Mouse (Mus musculus) hindbrain, embryonic 16.5 days (tissue): ENCODE results near the gene Dazl. TPM values are rescaled to one million over a fixed set of nuclear protein-coding genes. Genes with fewer than 3 reads are reported as not detected.
"Not testable (repeated sequence)": the region's sequence is repeated elsewhere in the genome, so short reads cannot be mapped to it uniquely, and the experiment has no call there.

Experiments
- ATAC-seq: fragments of 200-750 bp; cut with Nextera tagmentation; 2 replicates; pipeline ENCODE4 v1.8.0; 2017; ENCODE audit warnings: moderate TSS enrichment, moderate library complexity
- H3K27ac ChIP-seq: fragments of 300-500 bp; sonication (generic); 2 replicates; pipeline ENCODE4 v1.5.1; 2014; ENCODE audit warnings: low read depth, mild to moderate bottlenecking, control low read depth, low read length, moderate library complexity
- H3K27me3 ChIP-seq: fragments of 300-500 bp; sonication (generic); replicated peaks from 2 replicates; pipeline ENCODE4 v1.6.1; 2014; ENCODE audit warnings: low read length; ENCODE audit not compliant: control insufficient read depth, insufficient read depth
- H3K36me3 ChIP-seq: fragments of 300-500 bp; sonication (generic); 2 replicates; pipeline ENCODE4 v1.6.1; 2014; ENCODE audit warnings: mild to moderate bottlenecking, low read length, moderate library complexity, mixed read lengths; ENCODE audit not compliant: control insufficient read depth, insufficient read depth
- H3K4me1 ChIP-seq: fragments of 300-500 bp; sonication (generic); 2 replicates; pipeline ENCODE4 v1.6.1; 2014; ENCODE audit warnings: low read depth, low read length; ENCODE audit not compliant: control insufficient read depth, insufficient read depth
- H3K4me2 ChIP-seq: fragments of 300-500 bp; sonication (generic); 2 replicates; pipeline ENCODE4 v1.6.1; 2014; ENCODE audit warnings: mild to moderate bottlenecking, low read length, control low read depth, moderate library complexity
- H3K4me3 ChIP-seq: fragments of 300-500 bp; sonication (generic); 2 replicates; pipeline ENCODE4 v1.5.1; 2014; ENCODE audit warnings: mild to moderate bottlenecking, low read length, control low read depth, moderate library complexity
- H3K9ac ChIP-seq: fragments of 300-500 bp; sonication (generic); 2 replicates; pipeline ENCODE4 v1.6.1; 2014; ENCODE audit warnings: low read depth, mild to moderate bottlenecking, control low read depth, low read length, moderate library complexity
- H3K9me3 ChIP-seq: fragments of 300-500 bp; sonication (generic); 2 replicates; pipeline ENCODE4 v1.6.1; 2014; ENCODE audit warnings: mild to moderate bottlenecking, low read length, moderate library complexity; ENCODE audit not compliant: control insufficient read depth
- WGBS: fragments of 180-500 bp; shearing (Covaris S2); extraction: QIAGEN DNeasy Blood & Tissue Kit; methylation state at CpG from one replicate; pipeline ENCODE4 v1.1.7; 2014; 5-methylcytosine and 5-hydroxymethylcytosine counted together
- polyA plus RNA-seq: library from polyadenylated mRNA; unstranded; fragments of >200 nt; fragmentation: Nextera tagmentation; extraction: Ambion mirVana; gene quantifications from 2 replicates; pipeline ENCODE4 v1.2.1, GENCODE M21; 2015

Dazl gene
- polyA plus RNA-seq, 1 experiment from 2014 or later = 0.50 TPM

- 75% methylated on average over 7 of the region's 7 CpGs for WGBS
- no peak for ATAC-seq
These were observed 5.4 kb upstream of the Dazl start for GRCm38 (mm10) chr17:50298821-50299220.

GRCm38 (mm10) chr17:50294726-50295125 lies 1.3 kb upstream of the Dazl start:
- WGBS = 82% methylated on average over 12 of the region's 12 CpGs
- H3K9ac ChIP-seq = no peak overlapping the region
- no peak overlapping the region for H3K27ac ChIP-seq
- no peaks in the 10 kb centered on the region for H3K4me1 ChIP-seq
- no peak overlapping the region for H3K4me2 ChIP-seq
- H3K9me3 ChIP-seq = peaks cover 13% of the 10 kb centered on the region
- no peak for ATAC-seq
- no peaks in the 10 kb centered on the region for H3K27me3 ChIP-seq
- H3K4me3 ChIP-seq = no peak overlapping the region
- H3K36me3 ChIP-seq = no peaks in the 10 kb centered on the region

More at GRCm38 (mm10) chr17:50298821-50299220, 5.4 kb upstream of the Dazl start:
- Histone ChIP-seq H3K4me1 (no peaks in the 10 kb centered on the region), H3K9ac (no peak overlapping the region), H3K4me2 (no peak overlapping the region), H3K27me3 (no peaks in the 10 kb centered on the region), H3K36me3 (no peaks in the 10 kb centered on the region), H3K4me3 (no peak overlapping the region), H3K9me3 (peaks cover 4% of the 10 kb centered on the region), H3K27ac (no peak overlapping the region)

GRCm38 (mm10) chr17:50292661-50293171 lies 720 bp downstream of the Dazl start:
- peak; percentile 98 for ATAC-seq
- 6% methylated on average over 24 of the region's 57 CpGs for WGBS
- Histone ChIP-seq H3K4me2 (peak overlapping the region; percentile 70), H3K27me3 (no peaks in the 10 kb centered on the region), H3K4me3 (peak overlapping the region; percentile 52), H3K36me3 (no peaks in the 10 kb centered on the region), H3K4me1 (no peaks in the 10 kb centered on the region), H3K9me3 (peaks cover 13% of the 10 kb centered on the region), H3K9ac (peak overlapping the region; percentile 73), H3K27ac (peak overlapping the region; percentile 51)

GRCm38 (mm10) chr17:50291485-50292200 lies 1.8 kb downstream of the Dazl start:
- no peak overlapping the region for H3K4me2 ChIP-seq
- H3K36me3 ChIP-seq = no peaks in the 10 kb centered on the region
- H3K4me3 ChIP-seq = no peak overlapping the region
- 18% methylated on average over 3 of the region's 3 CpGs for WGBS
- no peaks in the 10 kb centered on the region for H3K4me1 ChIP-seq
- ATAC-seq = no peak
- no peak overlapping the region for H3K27ac ChIP-seq
- H3K9me3 ChIP-seq = peaks cover 13% of the 10 kb centered on the region
- no peak overlapping the region for H3K9ac ChIP-seq
- H3K27me3 ChIP-seq = no peaks in the 10 kb centered on the region

- no peak overlapping the region for H3K4me2 ChIP-seq
- no peak overlapping the region for H3K27ac ChIP-seq
- no peak for ATAC-seq
- H3K27me3 ChIP-seq = no peaks in the 10 kb centered on the region
- no peak overlapping the region for H3K4me3 ChIP-seq
- H3K9ac ChIP-seq = no peak overlapping the region
- 75% methylated on average over 6 of the region's 6 CpGs for WGBS
- H3K36me3 ChIP-seq = no peaks in the 10 kb centered on the region
- no peaks in the 10 kb centered on the region for H3K9me3 ChIP-seq
- H3K4me1 ChIP-seq = no peaks in the 10 kb centered on the region
These were observed 8.6 kb downstream of the Dazl start for GRCm38 (mm10) chr17:50284845-50285244.

GRCm38 (mm10) chr17:50261615-50262014 lies 31.8 kb downstream of the Dazl start:
- not testable (repeated sequence) for H3K4me3 ChIP-seq, H3K27me3 ChIP-seq, H3K9me3 ChIP-seq, H3K9ac ChIP-seq, H3K27ac ChIP-seq, H3K4me1 ChIP-seq, H3K4me2 ChIP-seq, H3K36me3 ChIP-seq, ATAC-seq
- 66% methylated on average over 4 of the region's 4 CpGs for WGBS

- no peaks in the 10 kb centered on the region; the same call in 1 of the 2 replicates for H3K36me3 ChIP-seq
- WGBS = 77% methylated on average over 6 of the region's 6 CpGs
- no peak overlapping the region for H3K27ac ChIP-seq
- no peaks in the 10 kb centered on the region for H3K27me3 ChIP-seq
- ATAC-seq = no peak
- no peak overlapping the region for H3K4me3 ChIP-seq
- H3K9ac ChIP-seq = no peak overlapping the region
- no peaks in the 10 kb centered on the region for H3K9me3 ChIP-seq
- no peak overlapping the region for H3K4me2 ChIP-seq
- H3K4me1 ChIP-seq = no peaks in the 10 kb centered on the region
These were observed 32.6 kb downstream of the Dazl start for GRCm38 (mm10) chr17:50260856-50261255.

GRCm38 (mm10) chr17:50246605-50247004 lies 46.8 kb downstream of the Dazl start:
- H3K4me2 ChIP-seq = no peak overlapping the region
- no peak overlapping the region for H3K4me3 ChIP-seq
- no peak overlapping the region for H3K9ac ChIP-seq
- ATAC-seq = no peak
- H3K36me3 ChIP-seq = no peaks in the 10 kb centered on the region
- no peaks in the 10 kb centered on the region for H3K4me1 ChIP-seq
- H3K9me3 ChIP-seq = no peaks in the 10 kb centered on the region
- no peak overlapping the region for H3K27ac ChIP-seq
- WGBS = 79% methylated on average over 6 of the region's 6 CpGs
- H3K27me3 ChIP-seq = no peaks in the 10 kb centered on the region

- 60% methylated on average over 4 of the region's 4 CpGs for WGBS
- H3K4me2 ChIP-seq = no peak overlapping the region
- no peaks in the 10 kb centered on the region for H3K4me1 ChIP-seq
- H3K9me3 ChIP-seq = no peaks in the 10 kb centered on the region
- no peak overlapping the region for H3K4me3 ChIP-seq
- no peak overlapping the region for H3K27ac ChIP-seq
- H3K27me3 ChIP-seq = no peaks in the 10 kb centered on the region
- no peak for ATAC-seq
- H3K9ac ChIP-seq = no peak overlapping the region
- no peaks in the 10 kb centered on the region for H3K36me3 ChIP-seq
These were observed 48.8 kb downstream of the Dazl start for GRCm38 (mm10) chr17:50244675-50245074.
